Mouse (Mus musculus): ENCODE measurements around the gene Sh3d19. TPM values are rescaled to one million over a fixed set of nuclear protein-coding genes. Genes with fewer than 3 reads are reported as not detected.

The Sh3d19 gene
- polyA plus RNA-seq, 1 experiment from 2014 or later: 15.6 TPM

Other genes with a start within 250 kb of the Sh3d19 start
- gene Fam160a1, start 153.8 kb upstream of the Sh3d19 start, polyA plus RNA-seq (2015; fragmentation: Nextera tagmentation; extraction: Ambion mirVana): 0.21 and 0.45 TPM in 2 replicates
- gene Glt28d2, start 83.6 kb upstream of the Sh3d19 start, polyA plus RNA-seq (2015; fragmentation: Nextera tagmentation; extraction: Ambion mirVana): 0.13 and 0.45 TPM in 2 replicates
- 0.40 and 0.73 TPM in 2 replicates for gene Gm37240, start 83.6 kb upstream of the Sh3d19 start, polyA plus RNA-seq (2015; fragmentation: Nextera tagmentation; extraction: Ambion mirVana)
- not detected in 2 replicates for gene Prss48, start 31.4 kb downstream of the Sh3d19 start, polyA plus RNA-seq (2015; fragmentation: Nextera tagmentation; extraction: Ambion mirVana)
- 475 and 483 TPM in 2 replicates for gene Rps3a1, start 171.6 kb downstream of the Sh3d19 start, polyA plus RNA-seq (2015; fragmentation: Nextera tagmentation; extraction: Ambion mirVana)

Measured in midbrain, embryonic 15.5 days (tissue).